Mouse (Mus musculus): Measurements from ENCODE around the gene Crot. TPM values are rescaled to one million over a fixed set of nuclear protein-coding genes. Genes with fewer than 3 reads are reported as not detected.

Gene Crot
- total and polyA plus RNA-seq, 3 experiments = 9.4 to 148 (median 9.8) TPM

GRCm38 (mm10) chr5:9028266-9028841 lies 31.2 kb upstream of the Crot start:
- no peak for DNase-seq (ENCODE audit: low read depth, low spot score)
- Histone ChIP-seq H3K9ac (ENCODE audit: control insufficient read depth, low read depth, low read length, poor library complexity, severe bottlenecking) (no peak overlapping the region), H3K4me1 (ENCODE audit: control insufficient read depth in 1 of 2, insufficient read depth in 2 of 2, low read length in 2 of 2) (no peaks in the 10 kb centered on the region), H3K79me2 (ENCODE audit: control insufficient read depth, insufficient read depth, low read length, poor library complexity) (no peaks in the 10 kb centered on the region), H3K27me3 (ENCODE audit: control insufficient read depth in 1 of 2, insufficient read depth in 2 of 2, low read length in 2 of 2) (no peaks in the 10 kb centered on the region), H3K9me3 (replicated peaks; ENCODE audit: insufficient read depth, low read length) (no peaks in the 10 kb centered on the region), H3K27ac (ENCODE audit: control insufficient read depth, low read depth, low read length) (no peak overlapping the region), H3K4me3 (ENCODE audit: control insufficient read depth in 1 of 2, insufficient read depth in 1 of 2, low read depth in 2 of 2, low read length in 2 of 2) (no peak overlapping the region), H3K36me3 (ENCODE audit: control insufficient read depth in 1 of 2, insufficient read depth in 2 of 2, low read length in 2 of 2) (no peaks in the 10 kb centered on the region)
- no peak for TF ChIP-seq MAFK (IDR thresholded peaks at IDR 0.05; ENCODE audit: borderline replicate concordance, low read depth, low read length)
- no peak for TF ChIP-seq ZKSCAN1 (IDR thresholded peaks at IDR 0.05; ENCODE audit: low read depth, low read length)
- no peak for TF ChIP-seq NELFE (IDR thresholded peaks at IDR 0.05; ENCODE audit: low read depth, low read length)
- no peak for TF ChIP-seq RCOR1 (IDR thresholded peaks at IDR 0.05; ENCODE audit: low read depth, low read length)
- no peak for TF ChIP-seq SIN3A (IDR thresholded peaks at IDR 0.05; ENCODE audit: low read length)
- TF ChIP-seq TAL1 (IDR thresholded peaks at IDR 0.05; ENCODE audit: low read length) = no peak
- TF ChIP-seq CHD1 (IDR thresholded peaks at IDR 0.05; ENCODE audit: low read depth, low read length) = no peak
- no peak for TF ChIP-seq EP300 (IDR thresholded peaks at IDR 0.05; ENCODE audit: low read depth in 1 of 2, low read length in 2 of 2)
- TF ChIP-seq MYC (IDR thresholded peaks at IDR 0.05; ENCODE audit: low read depth, low read length) = no peak
- no peak for TF ChIP-seq ZC3H11A (IDR thresholded peaks at IDR 0.05; ENCODE audit: low read depth, low read length)
- TF ChIP-seq CTCF (IDR thresholded peaks at IDR 0.05 in 2 of 3, conservative IDR thresholded peaks at IDR 0.05 in 1 of 3; ENCODE audit: control insufficient read depth in 1 of 3, insufficient read depth in 1 of 3, low read depth in 2 of 3, low read length in 3 of 3, poor library complexity in 1 of 3, severe bottlenecking in 1 of 3) = no peak
- TF ChIP-seq MAZ (IDR thresholded peaks at IDR 0.05; ENCODE audit: low read depth, low read length) = no peak
- TF ChIP-seq UBTF (IDR thresholded peaks at IDR 0.05; ENCODE audit: borderline replicate concordance, insufficient read depth, low read depth, low read length) = no peak
- TF ChIP-seq MYB (IDR thresholded peaks at IDR 0.05; ENCODE audit: low read depth, low read length) = no peak
- TF ChIP-seq TCF12 (IDR thresholded peaks at IDR 0.05; ENCODE audit: low read depth, low read length) = no peak
- TF ChIP-seq RAD21 (IDR thresholded peaks at IDR 0.05; ENCODE audit: low read depth, low read length) = no peak
- TF ChIP-seq E2F4 (IDR thresholded peaks at IDR 0.05; ENCODE audit: borderline replicate concordance, low read depth, low read length) = no peak
- no peak for TF ChIP-seq BHLHE40 (IDR thresholded peaks at IDR 0.05; ENCODE audit: borderline replicate concordance, low read depth, low read length)
- no peak for TF ChIP-seq GABPA (IDR thresholded peaks at IDR 0.05; ENCODE audit: low read depth, low read length)
- no peak for TF ChIP-seq MAX (IDR thresholded peaks at IDR 0.05; ENCODE audit: low read length)

- Histone ChIP-seq H3K4me3 (ENCODE audit: control insufficient read depth in 1 of 2, insufficient read depth in 1 of 2, low read depth in 2 of 2, low read length in 2 of 2) (no peak overlapping the region), H3K27ac (ENCODE audit: control insufficient read depth, low read depth, low read length) (no peak overlapping the region), H3K27me3 (ENCODE audit: control insufficient read depth in 1 of 2, insufficient read depth in 2 of 2, low read length in 2 of 2) (no peaks in the 10 kb centered on the region; a peak in 2 of 4 replicates), H3K9me3 (replicated peaks; ENCODE audit: insufficient read depth, low read length) (no peaks in the 10 kb centered on the region), H3K79me2 (ENCODE audit: control insufficient read depth, insufficient read depth, low read length, poor library complexity) (no peaks in the 10 kb centered on the region), H3K9ac (ENCODE audit: control insufficient read depth, low read depth, low read length, poor library complexity, severe bottlenecking) (no peak overlapping the region), H3K36me3 (ENCODE audit: control insufficient read depth in 1 of 2, insufficient read depth in 2 of 2, low read length in 2 of 2) (no peaks in the 10 kb centered on the region), H3K4me1 (ENCODE audit: control insufficient read depth in 1 of 2, insufficient read depth in 2 of 2, low read length in 2 of 2) (no peaks in the 10 kb centered on the region)
- no peak for TF ChIP-seq USF2 (IDR thresholded peaks at IDR 0.05; ENCODE audit: borderline replicate concordance in 1 of 2, insufficient read depth in 1 of 2, low read depth in 1 of 2, low read length in 2 of 2)
- TF ChIP-seq POLR2AphosphoS2 (IDR thresholded peaks at IDR 0.05; ENCODE audit: low read length) = no peak
- TF ChIP-seq CHD2 (IDR thresholded peaks at IDR 0.05; ENCODE audit: low read length) = no peak
- TF ChIP-seq NRF1 (IDR thresholded peaks at IDR 0.05; ENCODE audit: insufficient read depth, low read depth, low read length, poor library complexity, severe bottlenecking) = no peak
- no peak for TF ChIP-seq ZMIZ1 (IDR thresholded peaks at IDR 0.05; ENCODE audit: low read depth, low read length)
- no peak for TF ChIP-seq POLR2AphosphoS5 (IDR thresholded peaks at IDR 0.05; ENCODE audit: borderline replicate concordance, low read depth, low read length)
- TF ChIP-seq CTCF (IDR thresholded peaks at IDR 0.05 in 2 of 3, conservative IDR thresholded peaks at IDR 0.05 in 1 of 3; ENCODE audit: control insufficient read depth in 1 of 3, insufficient read depth in 1 of 3, low read depth in 2 of 3, low read length in 3 of 3, poor library complexity in 1 of 3, severe bottlenecking in 1 of 3) = no peak
- TF ChIP-seq GATA1 (IDR thresholded peaks at IDR 0.05; ENCODE audit: low read depth, low read length) = no peak
- no peak for TF ChIP-seq USF1 (IDR thresholded peaks at IDR 0.05; ENCODE audit: low read depth, low read length)
- TF ChIP-seq JUND (IDR thresholded peaks at IDR 0.05; ENCODE audit: low read depth, low read length) = no peak
- no peak for TF ChIP-seq E2F4 (IDR thresholded peaks at IDR 0.05; ENCODE audit: borderline replicate concordance, low read depth, low read length)
- TF ChIP-seq CHD1 (IDR thresholded peaks at IDR 0.05; ENCODE audit: low read depth, low read length) = no peak
- no peak for DNase-seq (ENCODE audit: low read depth, low spot score)
Observed at GRCm38 (mm10) chr5:9015352-9015751, 18.2 kb upstream of the Crot start.

Measured in MEL (cell line).